Mouse (Mus musculus): ENCODE measurements around the gene B4galnt3.

Gene B4galnt3

GRCm38 (mm10) chr6:120222669-120223068, 71.7 kb downstream of the B4galnt3 start:
- no peak for DNase-seq (ENCODE audit: low read depth, low spot score)

- no peak for DNase-seq (ENCODE audit: low read depth, low spot score)
These were observed 75.1 kb downstream of the B4galnt3 start for GRCm38 (mm10) chr6:120219281-120219680.

- no peak for DNase-seq (ENCODE audit: low read depth, low spot score)
These were observed 77.7 kb downstream of the B4galnt3 start for GRCm38 (mm10) chr6:120216702-120217101.

- DNase-seq (ENCODE audit: low read depth, low spot score), result no peak
These were observed 82.8 kb downstream of the B4galnt3 start for GRCm38 (mm10) chr6:120211536-120211935.

GRCm38 (mm10) chr6:120206586-120206985, 87.8 kb downstream of the B4galnt3 start:
- DNase-seq (ENCODE audit: low read depth, low spot score), result no peak

GRCm38 (mm10) chr6:120202406-120202805, 92.0 kb downstream of the B4galnt3 start:
- no peak for DNase-seq (ENCODE audit: low read depth, low spot score)

- DNase-seq (ENCODE audit: low read depth, low spot score), result no peak
These were observed 92.4 kb downstream of the B4galnt3 start for GRCm38 (mm10) chr6:120201956-120202355.

- DNase-seq (ENCODE audit: low read depth, low spot score), result no peak
These were observed 94.5 kb downstream of the B4galnt3 start for GRCm38 (mm10) chr6:120199638-120200394.

- DNase-seq (ENCODE audit: low read depth, low spot score), result peak; percentile 47
These were observed 96.4 kb downstream of the B4galnt3 start for GRCm38 (mm10) chr6:120197964-120198363.

- no peak for DNase-seq (ENCODE audit: low read depth, low spot score)
These were observed 97.5 kb downstream of the B4galnt3 start for GRCm38 (mm10) chr6:120196837-120197236.

GRCm38 (mm10) chr6:120194963-120195362, 99.4 kb downstream of the B4galnt3 start:
- no peak for DNase-seq (ENCODE audit: low read depth, low spot score)

- DNase-seq (ENCODE audit: low read depth, low spot score), result no peak
These were observed 100.1 kb downstream of the B4galnt3 start for GRCm38 (mm10) chr6:120194305-120194704.

- no peak for DNase-seq (ENCODE audit: low read depth, low spot score)
These were observed 100.6 kb downstream of the B4galnt3 start for GRCm38 (mm10) chr6:120193793-120194192.

- DNase-seq (ENCODE audit: low read depth, low spot score), result peak; percentile 30
These were observed 101.2 kb downstream of the B4galnt3 start for GRCm38 (mm10) chr6:120193174-120193573.

GRCm38 (mm10) chr6:120192211-120192870, 102.0 kb downstream of the B4galnt3 start:
- DNase-seq (ENCODE audit: low read depth, low spot score), result no peak

GRCm38 (mm10) chr6:120191396-120192170, 102.8 kb downstream of the B4galnt3 start:
- no peak for DNase-seq (ENCODE audit: low read depth, low spot score)

GRCm38 (mm10) chr6:120190912-120191311, 103.4 kb downstream of the B4galnt3 start:
- no peak for DNase-seq (ENCODE audit: low read depth, low spot score)

GRCm38 (mm10) chr6:120190365-120190764, 104.0 kb downstream of the B4galnt3 start:
- no peak for DNase-seq (ENCODE audit: low read depth, low spot score)

GRCm38 (mm10) chr6:120189287-120189686, 105.1 kb downstream of the B4galnt3 start:
- no peak for DNase-seq (ENCODE audit: low read depth, low spot score)

GRCm38 (mm10) chr6:120188376-120189235, 105.8 kb downstream of the B4galnt3 start:
- DNase-seq (ENCODE audit: low read depth, low spot score), result peak; percentile 30

- no peak for DNase-seq (ENCODE audit: low read depth, low spot score)
These were observed 106.7 kb downstream of the B4galnt3 start for GRCm38 (mm10) chr6:120187587-120188176.
